Mouse (Mus musculus): ENCODE results near the gene Foxred1. TPM values are rescaled to one million over a fixed set of nuclear protein-coding genes. Genes with fewer than 3 reads are reported as not detected.

Gene Foxred1
- total and polyA plus RNA-seq, 3 experiments, result 39.0 to 42.4 TPM; not detected in 1

DNA sequence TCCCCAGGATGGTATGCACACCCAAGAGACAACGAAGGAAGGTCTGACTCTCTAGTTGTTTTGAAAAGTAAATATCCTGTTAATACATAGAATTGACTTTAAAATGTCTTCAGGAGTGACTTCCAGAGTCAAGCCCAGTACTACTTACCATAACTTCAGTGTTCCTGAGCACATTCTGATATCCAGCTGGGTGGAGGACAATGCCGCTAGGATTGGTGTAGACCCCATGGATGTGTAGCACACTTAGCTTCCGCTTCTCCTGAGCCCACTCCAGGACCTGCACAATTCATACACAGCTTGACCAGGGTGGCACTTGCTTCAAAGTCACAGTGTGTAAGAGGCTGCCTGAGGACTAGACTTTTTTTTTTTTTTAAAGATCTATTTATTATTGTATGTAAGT lies 12.6 kb upstream of the Foxred1 start:
- DNase-seq (ENCODE audit: low read depth, low spot score), result no peak
- Histone ChIP-seq H3K36me3 (ENCODE audit: control insufficient read depth in 1 of 2, insufficient read depth in 2 of 2, low read length in 2 of 2) (peaks cover under 1 to 3% of the 10 kb centered on the region in 2 experiments; a peak in 2 of 4 replicates), H3K4me3 (ENCODE audit: control insufficient read depth in 1 of 2, insufficient read depth in 1 of 2, low read depth in 2 of 2, low read length in 2 of 2) (no peak overlapping the region), H3K9ac (ENCODE audit: control insufficient read depth, low read depth, low read length, poor library complexity, severe bottlenecking) (no peak overlapping the region), H3K79me2 (ENCODE audit: control insufficient read depth, insufficient read depth, low read length, poor library complexity) (no peaks in the 10 kb centered on the region), H3K4me1 (ENCODE audit: control insufficient read depth in 1 of 2, insufficient read depth in 2 of 2, low read length in 2 of 2) (no peaks in the 10 kb centered on the region), H3K27ac (ENCODE audit: control insufficient read depth, low read depth, low read length) (no peak overlapping the region), H3K27me3 (ENCODE audit: control insufficient read depth in 1 of 2, insufficient read depth in 2 of 2, low read length in 2 of 2) (no peaks in the 10 kb centered on the region), H3K9me3 (replicated peaks; ENCODE audit: insufficient read depth, low read length) (no peaks in the 10 kb centered on the region)
- no peak for TF ChIP-seq USF1 (IDR thresholded peaks at IDR 0.05; ENCODE audit: low read depth, low read length)
- no peak for TF ChIP-seq POLR2AphosphoS5 (IDR thresholded peaks at IDR 0.05; ENCODE audit: borderline replicate concordance, low read depth, low read length)
- no peak for TF ChIP-seq KAT2A (conservative IDR thresholded peaks at IDR 0.05; ENCODE audit: low read depth, low read length)
- no peak for TF ChIP-seq ZNF384 (IDR thresholded peaks at IDR 0.05; ENCODE audit: low read depth, low read length)
- TF ChIP-seq MXI1 (IDR thresholded peaks at IDR 0.05; ENCODE audit: low read depth, low read length), result no peak
- no peak for TF ChIP-seq JUND (IDR thresholded peaks at IDR 0.05; ENCODE audit: low read depth, low read length)
- TF ChIP-seq USF2 (IDR thresholded peaks at IDR 0.05; ENCODE audit: borderline replicate concordance in 1 of 2, insufficient read depth in 1 of 2, low read depth in 1 of 2, low read length in 2 of 2), result no peak

DNA sequence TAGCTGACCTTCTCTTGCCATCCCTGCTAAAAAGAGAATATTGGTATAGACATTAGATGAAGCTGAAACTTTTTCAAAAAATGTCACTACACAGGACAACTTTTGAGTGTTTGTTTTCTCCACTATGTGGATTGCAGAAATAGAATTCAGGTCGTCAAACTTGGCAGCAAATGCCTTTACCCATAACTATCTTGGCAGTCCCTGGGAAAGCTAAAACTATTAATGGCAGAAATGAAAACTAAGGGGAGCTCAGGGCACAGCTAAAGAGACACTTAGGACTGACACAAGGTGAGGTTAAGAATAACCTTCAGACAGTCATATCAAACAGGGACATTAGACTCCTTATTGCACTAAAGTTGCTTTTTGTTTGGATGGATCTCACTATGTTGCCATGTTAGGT lies 7.1 kb upstream of the Foxred1 start:
- H3K36me3 ChIP-seq (ENCODE audit: control insufficient read depth in 1 of 2, insufficient read depth in 2 of 2, low read length in 2 of 2), result peaks cover 0 to 4% of the 10 kb centered on the region in 2 experiments; a peak in 2 of 4 replicates

DNA sequence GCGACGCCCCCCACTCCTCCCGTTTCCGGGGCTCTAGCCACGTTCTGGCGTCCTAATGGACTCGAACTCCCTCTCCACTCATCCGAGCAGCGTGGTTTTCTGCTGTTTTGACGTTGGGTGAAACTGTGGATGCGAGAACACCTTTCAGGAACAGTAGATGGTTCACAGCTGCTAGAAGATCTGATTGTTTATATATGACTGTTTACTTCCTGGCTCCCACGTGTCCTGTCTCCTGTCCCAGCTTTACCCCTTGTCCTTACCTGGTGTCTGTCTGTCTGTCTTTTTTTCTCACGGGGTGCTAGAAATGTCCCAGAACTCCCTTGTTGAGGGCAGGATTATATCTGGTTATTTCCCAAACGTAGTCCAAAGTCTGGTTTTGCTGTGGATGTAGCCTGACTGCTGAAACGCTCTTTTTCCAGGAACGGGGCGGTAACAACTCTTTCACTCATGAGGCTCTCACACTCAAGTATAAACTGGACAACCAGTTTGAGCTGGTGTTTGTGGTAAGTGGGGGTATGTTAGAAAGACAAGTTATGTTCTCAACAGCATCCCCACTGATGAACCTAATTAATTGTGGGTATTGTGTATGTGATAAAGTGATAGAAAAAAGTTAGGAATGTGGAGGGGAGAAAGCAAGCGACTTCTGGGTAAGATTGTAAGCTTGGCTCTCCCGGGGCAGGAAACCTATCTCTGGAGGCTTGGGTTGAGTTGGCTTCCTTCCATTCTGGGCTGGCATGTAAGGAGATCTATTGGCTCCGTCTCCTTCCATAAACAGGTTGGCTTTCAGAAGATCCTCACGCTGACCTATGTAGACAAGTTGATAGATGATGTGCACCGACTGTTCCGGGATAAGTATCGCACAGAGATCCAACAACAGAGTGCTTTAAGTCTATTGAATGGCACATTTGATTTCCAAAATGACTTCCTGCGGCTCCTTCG lies 987 bp upstream of the Foxred1 start:
- Histone ChIP-seq H3K27me3 (ENCODE audit: control insufficient read depth in 1 of 2, insufficient read depth in 2 of 2, low read length in 2 of 2) (no peaks in the 10 kb centered on the region), H3K4me3 (ENCODE audit: control insufficient read depth in 1 of 2, insufficient read depth in 1 of 2, low read depth in 2 of 2, low read length in 2 of 2) (peak overlapping the region; percentile 76 to 87), H3K27ac (ENCODE audit: control insufficient read depth, low read depth, low read length) (peak overlapping the region; percentile 58), H3K4me1 (ENCODE audit: control insufficient read depth in 1 of 2, insufficient read depth in 2 of 2, low read length in 2 of 2) (peaks cover 0 to 14% of the 10 kb centered on the region in 2 experiments; a peak in 2 of 4 replicates), H3K9me3 (replicated peaks; ENCODE audit: insufficient read depth, low read length) (no peaks in the 10 kb centered on the region), H3K9ac (ENCODE audit: control insufficient read depth, low read depth, low read length, poor library complexity, severe bottlenecking) (peak overlapping the region; percentile 86), H3K36me3 (ENCODE audit: control insufficient read depth in 1 of 2, insufficient read depth in 2 of 2, low read length in 2 of 2) (peaks cover 7 to 12% of the 10 kb centered on the region in 2 experiments), H3K79me2 (ENCODE audit: control insufficient read depth, insufficient read depth, low read length, poor library complexity) (peaks cover 20% of the 10 kb centered on the region)
- no peak for DNase-seq (ENCODE audit: low read depth, low spot score)
- no peak for TF ChIP-seq E2F4 (IDR thresholded peaks at IDR 0.05; ENCODE audit: borderline replicate concordance, low read depth, low read length)
- TF ChIP-seq TAL1 (IDR thresholded peaks at IDR 0.05; ENCODE audit: low read length), result no peak
- TF ChIP-seq KAT2A (conservative IDR thresholded peaks at IDR 0.05; ENCODE audit: low read depth, low read length), result no peak
- 0 out of 2 replicates have a peak, but pooled peaks have one; percentile 49 for TF ChIP-seq MYC (IDR thresholded peaks at IDR 0.05; ENCODE audit: low read depth, low read length)
- TF ChIP-seq MAZ (IDR thresholded peaks at IDR 0.05; ENCODE audit: low read depth, low read length), result no peak
- no peak for TF ChIP-seq ZKSCAN1 (IDR thresholded peaks at IDR 0.05; ENCODE audit: low read depth, low read length)
- no peak for TF ChIP-seq RCOR1 (IDR thresholded peaks at IDR 0.05; ENCODE audit: low read depth, low read length)
- TF ChIP-seq MEF2A (IDR thresholded peaks at IDR 0.05; ENCODE audit: extremely low read depth, insufficient replicate concordance, low read depth, low read length, poor library complexity, severe bottlenecking), result no peak
- no peak for TF ChIP-seq GATA1 (IDR thresholded peaks at IDR 0.05; ENCODE audit: low read depth, low read length)
- TF ChIP-seq MYB (IDR thresholded peaks at IDR 0.05; ENCODE audit: low read depth, low read length), result no peak
- peak; percentile 81 for TF ChIP-seq MAX (IDR thresholded peaks at IDR 0.05; ENCODE audit: low read length)
- TF ChIP-seq BHLHE40 (IDR thresholded peaks at IDR 0.05; ENCODE audit: borderline replicate concordance, low read depth, low read length), result no peak
- no peak for TF ChIP-seq GABPA (IDR thresholded peaks at IDR 0.05; ENCODE audit: low read depth, low read length)
- no peak for TF ChIP-seq NELFE (IDR thresholded peaks at IDR 0.05; ENCODE audit: low read depth, low read length)
- no peak for TF ChIP-seq RAD21 (IDR thresholded peaks at IDR 0.05; ENCODE audit: low read depth, low read length)
- no peak; the same call in 1 of the 2 replicates for TF ChIP-seq SIN3A (IDR thresholded peaks at IDR 0.05; ENCODE audit: low read length)
- peak; percentile 95 for TF ChIP-seq MXI1 (IDR thresholded peaks at IDR 0.05; ENCODE audit: low read depth, low read length)
- peak; percentile 42; the same call in 1 of the 2 replicates for TF ChIP-seq USF1 (IDR thresholded peaks at IDR 0.05; ENCODE audit: low read depth, low read length)

More for the DNA sequence above, 7.1 kb upstream of the Foxred1 start:
- Histone ChIP-seq H3K27ac (ENCODE audit: control insufficient read depth, low read depth, low read length) (no peak overlapping the region), H3K79me2 (ENCODE audit: control insufficient read depth, insufficient read depth, low read length, poor library complexity) (no peaks in the 10 kb centered on the region), H3K4me1 (ENCODE audit: control insufficient read depth in 1 of 2, insufficient read depth in 2 of 2, low read length in 2 of 2) (no peaks in the 10 kb centered on the region), H3K9me3 (replicated peaks; ENCODE audit: insufficient read depth, low read length) (no peaks in the 10 kb centered on the region), H3K9ac (ENCODE audit: control insufficient read depth, low read depth, low read length, poor library complexity, severe bottlenecking) (no peak overlapping the region), H3K4me3 (ENCODE audit: control insufficient read depth in 1 of 2, insufficient read depth in 1 of 2, low read depth in 2 of 2, low read length in 2 of 2) (no peak overlapping the region), H3K27me3 (ENCODE audit: control insufficient read depth in 1 of 2, insufficient read depth in 2 of 2, low read length in 2 of 2) (no peaks in the 10 kb centered on the region)
- no peak for DNase-seq (ENCODE audit: low read depth, low spot score)
- TF ChIP-seq JUND (IDR thresholded peaks at IDR 0.05; ENCODE audit: low read depth, low read length) (no peak), MAX (IDR thresholded peaks at IDR 0.05; ENCODE audit: low read length) (no peak), TAL1 (IDR thresholded peaks at IDR 0.05; ENCODE audit: low read length) (no peak), ETS1 (IDR thresholded peaks at IDR 0.05; ENCODE audit: low read depth, low read length) (no peak)
